Mouse (Mus musculus) kidney, adult 2 months (tissue): ENCODE measurements around the gene Omg.

Source experiments
- CTCF ChIP-seq: fragments of 200-500 bp; conservative IDR thresholded peaks from 2 replicates; pipeline ENCODE4 v1.5.1; 2011; ENCODE audit warnings: low read depth, mild to moderate bottlenecking, control low read depth, low read length, moderate library complexity, mixed read lengths; ENCODE audit not compliant: insufficient read depth, insufficient read length
- POLR2A ChIP-seq: fragments of 200-500 bp; IDR thresholded peaks from one replicate; pipeline ENCODE4 v1.6.1; 2011; ENCODE audit warnings: low read depth, low read length, control low read depth

DNA sequence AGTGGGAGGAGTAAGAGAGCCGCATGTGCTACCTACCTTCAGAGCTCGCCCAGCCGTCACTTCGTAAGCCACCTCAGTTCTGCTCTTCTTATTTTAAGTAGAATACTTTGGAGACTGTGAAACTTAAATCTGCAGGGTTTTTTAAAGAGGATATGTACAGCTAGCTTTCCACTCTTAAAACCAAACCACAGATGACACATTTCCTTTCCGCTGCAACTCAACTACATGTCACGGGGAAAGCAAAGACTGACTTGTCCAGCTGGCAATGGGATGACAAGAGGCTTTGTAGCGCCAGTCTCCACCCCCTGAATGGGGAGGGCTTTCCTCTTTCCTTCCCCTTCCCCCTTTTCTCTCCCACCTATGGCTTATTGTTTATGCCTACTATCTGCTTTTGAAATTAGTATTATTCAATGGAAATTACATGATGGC, 26.5 kb upstream of the Omg start, which contains the start of the genes Evi2 and Evi2a:
- TF ChIP-seq CTCF (no peak), POLR2A (no peak)
